Mouse (Mus musculus): ENCODE measurements around the gene Tcte3.
A peak's percentile ranks its signal among the peaks of the same experiment; 100 is the strongest.
"Not testable (repeated sequence)": the region's sequence is repeated elsewhere in the genome, so short reads cannot be mapped to it uniquely, and the experiment has no call there.

The Tcte3 gene

DNA sequence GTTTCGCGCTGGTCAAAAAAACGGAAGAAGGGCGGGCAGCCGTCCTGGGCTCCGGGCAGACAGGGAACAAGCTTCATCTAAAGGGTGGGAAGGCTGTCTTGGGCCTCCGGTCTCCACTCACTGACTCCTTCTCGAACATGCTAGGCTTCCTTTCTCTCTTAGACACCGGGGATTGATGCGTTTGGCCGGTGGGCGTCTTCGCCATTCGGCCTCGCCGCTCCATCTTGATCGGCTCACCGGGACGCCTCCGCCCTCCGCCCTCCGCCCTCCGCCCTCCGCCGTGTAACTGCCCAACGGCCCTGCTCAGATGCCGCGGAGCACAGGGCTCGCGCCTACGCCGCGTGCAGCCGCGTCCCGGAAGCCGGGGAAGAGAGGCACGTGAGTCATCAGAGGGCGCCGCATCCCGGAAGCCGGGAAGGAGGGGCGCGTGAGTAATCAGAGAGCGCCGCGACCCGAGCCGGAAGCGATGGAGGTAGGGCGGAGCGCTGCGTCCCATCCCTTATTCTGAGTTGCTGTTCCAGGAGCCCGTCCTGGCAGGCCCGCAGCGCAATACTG lies at the start of gene Tcte3, which contains the start of the genes Ermard and Gm3448:
Gene Tcte3, minus strand, starts transcription at position 314 of the 555 bp plus-strand sequence.
Gene Ermard, plus strand, starts transcription at position 34 of the 555 bp plus-strand sequence.
Gene Gm3448, minus strand, starts transcription at position 363 of the 555 bp plus-strand sequence.
- DNase-seq (ENCODE audit: low spot score in 2 of 2): peak in 1 of 2 experiments; percentile 34

DNA sequence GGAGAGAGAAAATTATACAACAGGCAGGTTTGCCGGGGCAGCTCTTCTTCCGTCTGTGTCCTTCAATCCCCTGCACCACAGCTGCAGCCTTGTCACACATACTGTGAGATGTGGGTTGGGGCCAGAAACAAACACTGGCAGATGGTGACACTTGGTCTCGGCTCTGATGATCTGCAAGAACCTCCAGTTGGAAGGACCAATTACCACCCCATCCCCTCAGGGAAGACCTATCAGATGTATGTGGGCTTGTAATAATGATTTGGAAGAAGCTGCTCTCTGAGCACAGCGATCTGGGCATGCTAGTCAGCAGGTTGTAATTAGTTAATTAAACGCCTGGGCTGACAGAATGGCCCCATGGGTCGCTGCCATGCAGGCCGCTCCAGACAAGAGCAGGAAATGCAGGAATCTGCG lies 47.3 kb upstream of the Tcte3 start:
- no peak for DNase-seq (ENCODE audit: low spot score in 2 of 2)

DNA sequence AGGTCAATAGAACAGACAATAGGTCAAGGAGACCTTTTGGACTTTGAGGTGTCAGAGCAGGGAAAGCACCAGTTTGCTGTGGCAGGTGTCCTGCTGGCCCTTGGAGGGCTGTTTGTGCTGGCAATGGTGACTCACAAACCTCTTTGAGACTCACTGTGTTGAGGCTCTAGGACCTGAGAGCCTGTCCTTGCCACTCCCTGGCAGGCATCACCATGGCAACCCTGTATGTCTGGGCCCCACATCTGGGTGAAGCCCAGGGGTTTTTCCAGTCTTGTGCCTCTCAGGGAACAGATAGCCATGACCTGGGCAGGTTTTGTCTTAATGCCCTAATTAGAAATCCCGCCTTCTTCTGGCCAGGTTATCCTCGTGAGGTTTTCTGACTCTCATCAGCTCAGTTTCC lies 46.9 kb upstream of the Tcte3 start:
- no peak for DNase-seq (ENCODE audit: low spot score in 2 of 2)

DNA sequence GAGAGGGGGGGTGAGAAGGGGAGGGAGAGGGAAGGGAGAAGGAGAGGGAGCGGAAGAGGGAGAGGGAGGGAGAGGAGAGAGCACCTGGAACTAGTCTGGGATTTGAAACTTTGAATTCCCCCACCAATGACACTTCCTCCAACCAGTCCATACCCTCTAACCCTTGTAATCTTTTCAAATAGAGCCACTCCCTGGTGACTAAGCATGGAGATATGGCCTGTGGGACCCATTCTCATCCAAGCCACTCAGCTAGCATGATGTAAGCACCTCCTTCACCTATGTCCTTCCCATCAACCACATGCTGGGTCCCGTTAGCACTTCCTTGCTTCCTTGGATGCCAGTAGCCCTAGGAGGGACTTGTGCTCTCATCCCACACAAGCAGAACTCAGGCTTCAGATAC lies 43.7 kb upstream of the Tcte3 start:
- no peak for DNase-seq (ENCODE audit: low spot score in 2 of 2)

DNA sequence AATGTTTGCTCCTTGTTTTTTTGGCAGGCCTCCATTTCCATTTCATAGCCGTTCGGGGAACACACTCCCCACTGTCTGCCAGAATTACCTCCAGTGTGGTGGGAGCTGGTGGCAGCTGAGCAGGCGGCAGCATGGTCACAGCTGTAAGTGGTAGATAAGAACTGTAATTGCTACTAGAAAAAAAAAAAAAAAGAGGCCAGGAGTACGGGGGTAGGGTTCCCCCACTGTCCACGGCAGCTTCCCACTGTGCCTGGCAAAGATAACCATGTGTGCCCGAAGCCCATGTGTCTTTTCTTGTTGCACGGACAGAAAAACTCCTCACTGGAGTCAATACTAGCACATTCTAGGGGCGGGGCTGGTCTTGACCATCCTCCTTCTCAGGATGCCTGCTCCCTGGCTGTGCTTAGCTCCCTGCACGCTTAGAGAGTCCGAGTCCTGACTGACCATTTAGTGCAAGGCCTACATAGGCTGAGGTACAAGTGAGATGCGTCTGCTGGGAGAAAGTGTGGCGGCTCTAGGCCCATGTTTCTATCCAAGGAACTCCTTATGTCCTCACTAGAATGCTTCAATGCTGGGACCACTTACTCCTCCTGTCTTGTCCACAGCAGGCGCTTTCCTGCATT lies 43.0 kb upstream of the Tcte3 start:
- no peak for DNase-seq (ENCODE audit: low spot score in 2 of 2)

DNA sequence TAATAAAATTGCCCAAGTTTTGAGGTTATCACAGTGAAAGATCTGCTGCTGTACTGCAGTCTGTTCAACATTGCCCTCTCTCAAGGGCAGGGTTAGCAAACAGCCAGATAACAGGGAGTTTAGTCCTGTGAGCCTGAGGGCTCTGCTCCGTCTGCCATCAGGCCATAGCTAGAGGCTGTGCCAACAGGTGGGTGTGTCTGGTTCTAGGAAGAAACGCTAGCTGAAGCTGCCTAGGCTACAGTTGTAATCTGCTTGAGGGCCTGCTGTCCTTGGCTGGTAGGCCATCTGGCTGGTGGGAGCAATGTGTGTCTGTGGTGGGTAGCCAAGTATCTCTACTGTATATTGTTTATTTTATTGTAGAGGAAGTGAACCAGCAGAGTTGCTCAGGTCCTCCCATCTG lies 36.2 kb upstream of the Tcte3 start:
- DNase-seq (ENCODE audit: low spot score in 2 of 2): no peak

DNA sequence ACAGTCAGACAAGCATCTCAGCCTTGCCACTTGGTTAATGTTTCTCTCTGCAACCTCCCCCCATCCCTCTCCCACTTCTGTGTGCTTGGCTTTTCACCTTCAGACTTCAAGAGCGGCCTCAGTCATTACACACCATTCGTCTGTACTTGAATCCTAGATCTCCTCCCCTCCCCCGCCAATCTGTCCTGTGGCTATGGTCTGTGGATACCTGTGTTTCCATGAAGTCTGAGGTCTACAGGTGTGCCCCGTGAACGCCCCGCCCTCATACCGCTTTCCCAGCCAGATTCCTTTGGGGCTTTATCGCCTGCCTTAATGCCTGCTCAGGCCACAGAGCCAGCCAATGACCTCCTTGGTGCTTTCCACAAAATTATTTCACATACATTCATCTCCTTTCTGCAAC lies 33.7 kb upstream of the Tcte3 start:
- DNase-seq (ENCODE audit: low spot score in 2 of 2): no peak

DNA sequence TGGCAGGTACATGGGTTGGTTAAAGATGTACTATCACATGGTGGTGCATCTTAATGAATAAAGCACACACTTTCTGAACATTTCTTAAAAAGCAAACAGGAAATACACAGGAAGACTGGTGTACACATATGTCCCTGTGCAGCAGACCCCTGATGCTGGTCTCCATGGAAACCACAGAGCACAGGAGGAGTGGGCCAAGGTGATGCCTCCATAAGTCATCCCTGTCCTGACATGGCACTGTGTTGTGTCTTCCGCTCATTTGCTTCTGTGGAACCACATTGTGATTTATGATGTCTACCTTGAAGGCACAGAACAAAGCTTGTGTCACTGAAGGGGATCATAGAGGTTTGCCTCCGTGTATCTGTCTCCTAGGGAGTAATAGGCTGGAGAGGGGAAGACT lies 30.9 kb upstream of the Tcte3 start:
- no peak for DNase-seq (ENCODE audit: low spot score in 2 of 2)

DNA sequence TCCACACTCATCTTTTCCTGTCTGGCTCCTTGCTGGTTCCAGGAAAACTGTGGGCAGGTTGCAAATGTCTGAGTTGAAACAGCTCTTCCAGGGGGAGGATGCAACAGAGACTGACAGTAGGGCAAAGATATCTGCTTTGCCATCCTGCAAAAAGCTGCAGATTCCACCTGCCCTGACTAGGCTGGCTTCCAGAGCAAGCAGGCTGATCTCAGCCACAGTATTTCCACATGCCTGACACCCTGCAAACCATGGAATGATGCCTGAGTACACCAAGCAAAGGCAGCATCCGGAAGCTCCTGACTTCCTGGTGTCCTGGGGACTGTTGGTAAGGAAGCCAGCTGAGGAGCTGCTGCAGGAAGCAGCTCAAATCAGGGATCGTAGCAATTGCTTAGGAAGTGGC lies 27.8 kb upstream of the Tcte3 start:
- DNase-seq (ENCODE audit: low spot score in 2 of 2): no peak

DNA sequence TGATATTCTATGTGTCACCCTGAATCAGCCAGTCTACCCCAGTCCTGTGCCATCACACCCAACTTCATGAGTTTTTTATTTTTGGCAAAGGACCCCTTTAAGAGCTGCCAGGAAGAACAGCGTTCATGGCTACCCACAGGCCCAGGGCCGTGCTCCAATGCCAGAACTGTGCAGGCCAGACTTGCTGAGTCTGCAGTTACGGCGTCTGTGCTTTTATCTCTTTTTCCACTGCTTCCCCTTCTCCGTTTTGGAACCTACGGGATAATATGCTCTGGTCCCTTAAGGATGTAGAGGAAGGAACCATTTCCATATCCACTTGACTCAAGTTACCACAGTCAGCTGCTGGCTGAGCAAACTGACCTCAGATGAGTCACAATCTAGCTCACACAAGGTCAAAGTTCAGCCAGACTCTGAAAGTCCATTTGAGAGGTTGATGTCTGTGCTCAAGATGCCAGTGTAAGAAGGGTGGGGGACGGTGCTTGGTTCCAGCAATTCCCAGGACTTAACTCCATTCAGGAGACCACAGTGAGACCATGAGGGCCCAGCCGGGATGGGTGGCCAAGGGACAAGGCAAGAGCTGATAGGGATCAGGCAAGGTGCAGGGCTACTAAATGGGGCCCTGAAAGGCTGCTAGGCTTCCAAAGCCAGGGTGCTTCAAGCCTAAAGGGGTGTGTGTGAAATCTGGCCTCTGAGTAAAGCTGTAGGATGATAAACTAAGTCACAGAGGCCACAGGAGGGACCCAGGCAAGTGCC lies 26.9 kb upstream of the Tcte3 start:
- DNase-seq (ENCODE audit: low spot score in 2 of 2): no peak

DNA sequence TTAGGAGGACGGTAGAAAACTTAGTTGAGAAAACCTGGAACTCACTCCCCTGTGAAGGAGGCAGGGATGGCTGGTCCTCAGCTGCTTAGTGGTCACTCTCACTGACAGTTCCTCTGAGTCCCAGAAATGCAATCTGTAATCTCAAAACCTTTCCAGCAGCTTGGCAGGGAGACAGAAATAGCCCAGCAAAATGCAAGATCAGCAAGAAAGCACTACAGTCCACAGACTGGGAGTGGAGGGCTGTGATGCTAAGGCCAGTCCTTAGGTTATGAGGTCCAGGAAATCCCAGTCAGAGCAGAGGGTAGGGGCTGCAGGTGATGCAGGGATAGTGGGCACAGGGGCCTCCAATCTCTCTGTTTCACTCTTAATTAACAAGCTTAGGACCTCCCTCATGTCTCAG lies 25.6 kb upstream of the Tcte3 start:
- DNase-seq (ENCODE audit: low spot score in 2 of 2): no peak

DNA sequence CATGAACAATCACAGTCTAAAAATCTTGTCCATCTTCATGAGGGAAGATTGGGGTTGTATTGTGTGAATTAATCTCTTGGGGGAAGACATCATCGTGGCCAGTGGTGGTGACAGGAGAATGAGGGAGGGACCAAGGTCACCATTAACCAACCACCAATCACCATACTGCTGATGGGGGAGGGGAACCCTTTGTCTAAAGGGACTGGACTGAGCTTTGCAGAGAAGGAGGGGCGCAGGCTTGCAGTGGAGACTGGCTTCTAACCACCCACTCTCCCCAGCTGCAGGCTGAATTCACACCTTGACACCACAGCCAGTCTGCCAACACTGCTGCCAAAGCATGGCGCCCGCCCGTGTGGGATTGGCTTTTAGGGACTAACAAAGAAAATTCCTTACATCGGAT lies 24.8 kb upstream of the Tcte3 start:
- no peak for DNase-seq (ENCODE audit: low spot score in 2 of 2)

DNA sequence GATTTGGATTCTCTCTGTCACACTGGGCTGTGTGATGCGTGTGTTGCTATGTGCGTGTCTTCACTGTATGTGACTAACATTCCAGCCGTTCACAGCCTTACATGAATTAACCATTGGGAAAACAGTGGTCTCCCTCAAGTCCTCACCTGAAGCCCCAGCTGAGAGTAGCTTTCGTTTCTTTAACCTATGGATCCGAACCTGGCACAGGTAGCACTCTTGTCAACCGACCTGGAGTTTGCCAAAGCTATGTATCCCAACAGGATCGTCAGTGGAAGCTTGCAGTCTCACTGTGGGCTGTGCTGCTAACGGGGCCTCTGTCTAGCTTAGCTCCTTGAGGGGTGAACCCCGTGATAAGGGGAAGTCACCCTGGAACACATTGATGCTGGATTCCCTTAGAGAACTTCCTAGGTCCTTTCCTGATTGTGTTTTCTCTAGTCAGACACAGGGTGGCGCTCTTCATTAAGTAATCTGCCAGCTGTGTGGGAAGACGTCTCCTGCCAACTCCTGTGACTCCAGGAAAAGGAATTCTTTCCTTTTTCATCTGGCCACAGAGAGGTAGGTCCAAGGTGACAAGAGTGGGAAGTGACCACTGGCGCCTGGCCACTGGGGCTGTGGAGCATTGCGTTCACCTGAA lies 24.2 kb upstream of the Tcte3 start:
- peak; percentile 42 to 72 for DNase-seq (ENCODE audit: low spot score in 2 of 2)

DNA sequence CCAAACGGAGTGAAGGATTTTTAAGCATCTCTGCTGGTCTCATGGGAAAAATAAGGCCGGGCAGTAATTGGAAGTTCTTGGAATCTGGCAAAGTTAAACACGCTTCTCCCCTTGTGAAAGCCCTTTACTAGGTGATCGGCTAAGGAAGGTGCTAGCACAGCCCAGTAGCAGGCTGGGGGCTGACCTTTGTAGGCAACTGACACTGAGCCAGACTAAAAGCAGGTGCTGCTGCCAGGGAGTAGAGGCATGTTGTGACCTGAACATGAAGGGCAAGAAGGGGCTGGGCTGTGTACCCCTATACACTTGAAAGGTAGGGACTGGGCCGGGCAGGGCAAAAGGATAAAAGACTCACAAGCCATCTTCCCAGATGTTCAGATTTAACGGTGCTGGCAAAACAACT lies 19.1 kb upstream of the Tcte3 start:
- DNase-seq (ENCODE audit: low spot score in 2 of 2): no peak

DNA sequence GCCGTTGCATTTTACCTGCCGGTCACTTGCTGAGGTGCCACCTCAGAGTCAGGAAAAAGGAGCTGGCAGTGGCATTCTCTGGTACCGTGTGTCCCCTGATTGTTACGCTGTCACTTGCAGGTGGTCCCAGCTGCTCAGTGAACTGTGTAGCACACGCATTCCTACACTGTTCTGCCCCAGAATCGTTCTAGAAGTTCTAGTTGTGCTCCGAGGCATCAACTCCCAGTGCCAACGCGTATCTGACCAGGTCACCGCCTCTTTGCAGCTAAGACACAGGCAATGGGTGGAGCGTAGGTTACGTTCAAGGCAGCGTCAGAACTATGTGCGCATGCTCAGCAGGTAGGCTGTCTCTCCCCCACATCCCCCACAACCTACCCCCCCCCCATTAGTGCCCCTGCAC lies 18.4 kb upstream of the Tcte3 start:
- DNase-seq (ENCODE audit: low spot score in 2 of 2): no peak

DNA sequence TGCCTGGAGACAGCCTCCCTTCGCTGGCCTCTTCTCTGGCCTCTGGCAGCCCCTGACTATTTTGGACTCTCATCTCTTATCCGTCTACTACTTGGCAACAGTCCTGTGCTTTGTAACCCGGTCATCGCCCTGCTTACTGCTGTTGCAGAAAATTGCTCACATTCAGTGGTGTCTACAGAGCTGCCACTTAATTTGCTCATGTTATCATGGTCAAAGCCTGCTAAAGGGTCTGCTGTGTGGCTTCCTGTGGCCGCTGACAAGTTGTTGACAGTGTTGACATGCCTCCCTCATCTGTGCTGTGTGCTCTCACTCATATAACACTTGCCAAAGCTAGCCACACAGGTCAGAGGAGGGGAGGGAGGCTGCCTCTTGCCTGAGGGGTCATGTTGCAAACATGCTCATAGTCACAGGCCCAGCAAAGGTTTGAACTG lies 16.9 kb upstream of the Tcte3 start:
- DNase-seq (ENCODE audit: low spot score in 2 of 2): peak in 1 of 2 experiments; percentile 1

DNA sequence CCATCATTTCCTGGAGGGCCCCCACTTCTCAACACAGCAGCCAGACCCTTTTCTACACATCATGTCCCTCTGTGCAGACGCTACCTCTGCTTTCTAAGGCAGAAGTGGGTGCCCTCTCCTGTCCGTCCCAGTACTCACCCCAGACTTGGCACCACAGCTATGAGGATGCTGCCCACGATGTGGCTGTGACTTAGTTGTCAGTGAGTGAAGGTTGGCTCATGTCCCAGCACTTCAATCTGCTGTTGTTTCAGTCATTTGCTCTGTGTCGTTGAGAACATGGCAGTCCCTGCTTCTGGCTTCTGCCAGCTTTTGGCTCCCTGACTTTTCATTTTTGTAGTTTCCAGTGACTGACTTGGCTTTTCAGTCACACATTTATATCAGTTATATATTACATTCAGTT lies 14.6 kb upstream of the Tcte3 start:
- peak; percentile 11 to 26 for DNase-seq (ENCODE audit: low spot score in 2 of 2)

DNA sequence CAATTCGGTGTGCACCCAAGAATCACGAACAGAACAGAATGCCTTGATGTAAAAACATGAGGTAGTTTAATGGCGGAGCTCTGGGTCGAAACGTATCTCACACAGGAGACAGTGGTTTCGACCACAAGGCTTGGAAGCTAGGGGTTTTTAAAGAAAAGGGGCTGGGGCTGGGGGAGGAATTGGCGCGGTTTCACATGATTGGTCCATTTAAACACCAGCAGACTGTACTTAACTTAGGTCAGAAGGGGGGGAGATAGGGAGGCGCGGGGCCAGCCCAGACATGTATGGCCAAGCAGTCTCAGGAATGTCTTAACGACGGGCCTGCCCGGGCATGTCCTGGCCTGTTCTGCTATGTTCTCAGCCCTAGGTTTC lies 12.5 kb upstream of the Tcte3 start:
- DNase-seq (ENCODE audit: low spot score in 2 of 2): peak; percentile 5 to 9

DNA sequence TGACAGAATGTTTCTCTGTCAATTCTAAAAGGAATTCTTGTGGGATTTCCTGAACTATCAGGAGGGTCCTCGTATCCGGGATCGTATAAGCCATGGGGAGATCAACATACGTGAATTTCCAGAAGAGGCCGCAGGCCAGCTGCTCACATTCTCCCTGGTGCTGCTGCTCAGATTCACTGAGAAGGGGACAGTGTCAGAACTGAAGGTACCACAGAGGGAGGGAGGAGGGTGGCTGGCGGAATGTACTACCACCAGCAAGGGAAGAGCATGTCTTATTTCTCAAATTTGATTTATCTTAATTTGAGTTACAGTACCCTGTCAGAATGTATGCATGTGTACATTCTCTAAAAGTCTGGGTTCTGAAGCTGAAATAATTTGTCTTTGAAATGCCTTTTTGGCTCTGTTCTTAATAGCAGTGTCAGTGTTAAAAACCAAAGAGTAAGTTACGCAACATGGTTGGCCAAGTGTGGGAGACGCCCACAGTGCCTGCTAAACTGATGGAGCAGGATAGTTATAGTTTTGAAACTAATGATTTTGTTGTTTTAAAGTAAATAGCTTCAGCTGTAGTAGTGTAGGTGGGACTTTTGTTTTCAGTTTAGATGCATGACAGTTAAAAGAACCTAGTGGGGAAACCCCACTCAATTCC lies 12.0 kb upstream of the Tcte3 start:
- peak; percentile 1 to 3 for DNase-seq (ENCODE audit: low spot score in 2 of 2)

DNA sequence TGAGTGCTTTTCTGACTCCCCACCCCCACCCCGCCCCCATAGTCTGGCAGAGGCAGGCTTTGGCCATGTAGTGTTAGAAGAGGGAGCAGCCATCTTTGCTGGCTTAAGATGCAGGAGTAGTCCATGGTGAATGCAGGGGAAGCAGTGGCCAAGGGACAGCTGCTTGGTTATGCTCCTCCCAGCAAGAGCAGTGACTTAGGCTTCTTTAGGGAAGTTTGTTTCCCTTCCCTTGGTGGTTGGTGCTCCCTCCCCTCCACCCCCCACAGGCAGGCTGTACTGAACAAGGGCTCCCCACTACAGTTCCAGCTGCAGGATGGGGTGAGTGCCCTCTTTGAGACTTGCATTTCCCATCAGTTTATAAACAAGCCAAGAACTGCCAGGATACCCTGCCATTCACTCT lies 11.5 kb upstream of the Tcte3 start:
- not testable (repeated sequence) for DNase-seq (ENCODE audit: low spot score in 2 of 2)

DNA sequence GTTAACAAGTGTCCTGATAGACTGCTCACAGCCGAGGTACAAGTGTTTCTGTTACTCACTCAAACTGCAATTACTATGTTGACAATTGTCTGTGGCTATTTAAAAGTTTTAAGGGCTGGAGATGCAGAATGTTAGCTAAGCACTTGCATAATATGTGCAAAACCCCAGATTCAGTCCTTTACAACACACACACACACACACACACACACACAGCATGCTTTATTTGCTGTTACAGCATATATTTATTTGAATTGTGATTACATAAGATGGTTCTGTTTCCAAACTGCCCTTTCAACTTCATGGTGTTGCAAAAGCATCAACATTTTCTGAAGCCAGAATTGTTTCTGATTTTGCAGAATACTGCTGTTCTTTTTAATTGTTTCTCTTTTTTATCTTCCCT lies 9.1 kb upstream of the Tcte3 start:
- not testable (repeated sequence) for DNase-seq (ENCODE audit: low spot score in 2 of 2)

DNA sequence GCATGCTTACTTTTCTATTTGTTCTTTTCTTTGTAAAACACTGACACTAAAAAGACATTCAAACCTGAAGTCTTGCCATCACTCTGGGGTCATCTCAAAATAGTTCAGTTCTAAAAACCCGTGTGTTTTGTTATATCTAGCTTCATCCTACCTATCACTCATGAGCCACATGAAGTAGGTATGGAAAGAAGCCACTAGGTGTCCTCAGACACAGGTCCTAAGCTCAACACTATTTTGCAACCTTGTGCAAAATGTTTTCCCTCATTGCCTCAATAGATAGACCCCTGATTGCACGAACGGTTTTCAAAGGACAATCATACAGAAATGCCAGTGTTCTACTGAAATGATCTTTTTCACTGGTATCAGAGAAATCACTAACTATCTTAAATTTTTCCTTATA lies 833 bp downstream of the Tcte3 start:
- not testable (repeated sequence) for DNase-seq (ENCODE audit: low spot score in 2 of 2)
